Mouse (Mus musculus) midbrain, embryonic 16.5 days (tissue): Measurements from ENCODE around the gene Avil. TPM values are rescaled to one million over a fixed set of nuclear protein-coding genes. Genes with fewer than 3 reads are reported as not detected.

Experiments
- ATAC-seq: fragments of 200-750 bp; cut with Nextera tagmentation; 2 replicates; pipeline ENCODE4 v1.8.0; 2017; ENCODE audit warnings: moderate TSS enrichment
- H3K27ac ChIP-seq: fragments of 300-500 bp; sonication (generic); 2 replicates; pipeline ENCODE4 v1.5.1; 2014; ENCODE audit warnings: mild to moderate bottlenecking, low read length, mixed read lengths
- H3K27me3 ChIP-seq: fragments of 300-500 bp; sonication (generic); 2 replicates; pipeline ENCODE4 v1.6.1; 2014; ENCODE audit warnings: low read depth, low read length, mixed read lengths; ENCODE audit not compliant: control insufficient read depth, insufficient read depth
- H3K36me3 ChIP-seq: fragments of 300-500 bp; sonication (generic); 2 replicates; pipeline ENCODE4 v1.6.1; 2014; ENCODE audit warnings: mild to moderate bottlenecking, low read length, moderate library complexity, mixed read lengths; ENCODE audit not compliant: control insufficient read depth, insufficient read depth
- H3K4me1 ChIP-seq: fragments of 300-500 bp; sonication (generic); 2 replicates; pipeline ENCODE4 v1.6.1; 2014; ENCODE audit warnings: mild to moderate bottlenecking, low read length, mixed read lengths; ENCODE audit not compliant: control insufficient read depth, insufficient read depth
- H3K4me2 ChIP-seq: fragments of 300-500 bp; sonication (generic); 2 replicates; pipeline ENCODE4 v1.6.1; 2014; ENCODE audit warnings: mild to moderate bottlenecking, low read length, mixed read lengths
- H3K4me3 ChIP-seq: fragments of 300-500 bp; sonication (generic); 2 replicates; pipeline ENCODE4 v1.5.1; 2014; ENCODE audit warnings: low read depth, mild to moderate bottlenecking, low read length, moderate library complexity, mixed read lengths
- H3K9ac ChIP-seq: fragments of 300-500 bp; sonication (generic); 2 replicates; pipeline ENCODE4 v1.6.1; 2014; ENCODE audit warnings: low read depth, low read length, mixed read lengths
- H3K9me3 ChIP-seq: fragments of 300-500 bp; sonication (generic); replicated peaks from 2 replicates; pipeline ENCODE4 v1.6.1; 2014; ENCODE audit warnings: mild to moderate bottlenecking, low read length, mixed read lengths; ENCODE audit not compliant: control insufficient read depth, poor library complexity, severe bottlenecking
- WGBS: fragments of 180-500 bp; shearing (Covaris S2); extraction: QIAGEN DNeasy Blood & Tissue Kit; methylation state at CpG from one replicate; pipeline ENCODE4 v1.1.7; 2014; 5-methylcytosine and 5-hydroxymethylcytosine counted together
- polyA plus RNA-seq: library from polyadenylated mRNA; unstranded; fragments of >200 nt; fragmentation: Nextera tagmentation; extraction: Ambion mirVana; gene quantifications from 2 replicates; pipeline ENCODE4 v1.2.1, GENCODE M21; 2015

Gene Avil
- polyA plus RNA-seq, 1 experiment from 2014 or later: 2.8 TPM

- ATAC-seq: no peak
- no peak overlapping the region for H3K4me3 ChIP-seq
- H3K9me3 ChIP-seq: no peaks in the 10 kb centered on the region
- no peaks in the 10 kb centered on the region for H3K27me3 ChIP-seq
- H3K27ac ChIP-seq: no peak overlapping the region
- peaks cover 16% of the 10 kb centered on the region for H3K36me3 ChIP-seq
- no peaks in the 10 kb centered on the region for H3K4me1 ChIP-seq
- 91% methylated on average over 9 of the region's 9 CpGs for WGBS
- H3K9ac ChIP-seq: no peak overlapping the region
- no peak overlapping the region for H3K4me2 ChIP-seq
These were observed 788 bp downstream of the Avil start for GRCm38 (mm10) chr10:127001297-127001696.

GRCm38 (mm10) chr10:127002056-127002455, 1.5 kb downstream of the Avil start:
- no peak overlapping the region for H3K27ac ChIP-seq
- no peak overlapping the region for H3K4me2 ChIP-seq
- H3K9me3 ChIP-seq: no peaks in the 10 kb centered on the region
- H3K4me3 ChIP-seq: no peak overlapping the region
- H3K27me3 ChIP-seq: no peaks in the 10 kb centered on the region
- H3K9ac ChIP-seq: no peak overlapping the region
- H3K4me1 ChIP-seq: no peaks in the 10 kb centered on the region
- WGBS: 57% methylated on average over 1 of the region's 1 CpGs
- no peak for ATAC-seq
- peaks cover 16% of the 10 kb centered on the region for H3K36me3 ChIP-seq

- no peaks in the 10 kb centered on the region for H3K4me1 ChIP-seq
- H3K9ac ChIP-seq: no peak overlapping the region
- no peak for ATAC-seq
- H3K4me3 ChIP-seq: no peak overlapping the region
- H3K27me3 ChIP-seq: no peaks in the 10 kb centered on the region
- 90% methylated on average over 5 of the region's 5 CpGs for WGBS
- H3K36me3 ChIP-seq: peaks cover 10% of the 10 kb centered on the region
- H3K27ac ChIP-seq: no peak overlapping the region
- H3K4me2 ChIP-seq: no peak overlapping the region
- no peaks in the 10 kb centered on the region for H3K9me3 ChIP-seq
These were observed 2.3 kb downstream of the Avil start for GRCm38 (mm10) chr10:127002765-127003164.

- Histone ChIP-seq H3K27ac (no peak overlapping the region), H3K9ac (no peak overlapping the region), H3K9me3 (no peaks in the 10 kb centered on the region), H3K4me1 (no peaks in the 10 kb centered on the region), H3K36me3 (peaks cover 6% of the 10 kb centered on the region; the same call in 1 of the 2 replicates), H3K4me3 (no peak overlapping the region), H3K4me2 (no peak overlapping the region), H3K27me3 (no peaks in the 10 kb centered on the region)
- no peak for ATAC-seq
- 83% methylated on average over 8 of the region's 8 CpGs for WGBS
These were observed 2.8 kb downstream of the Avil start for GRCm38 (mm10) chr10:127003334-127003733.

GRCm38 (mm10) chr10:127003806-127004205, 3.3 kb downstream of the Avil start:
- WGBS: 73% methylated on average over 7 of the region's 7 CpGs
- no peak overlapping the region for H3K4me3 ChIP-seq
- H3K9ac ChIP-seq: no peak overlapping the region
- no peak overlapping the region for H3K4me2 ChIP-seq
- H3K9me3 ChIP-seq: no peaks in the 10 kb centered on the region
- peaks cover 2% of the 10 kb centered on the region; the same call in 1 of the 2 replicates for H3K36me3 ChIP-seq
- no peaks in the 10 kb centered on the region for H3K4me1 ChIP-seq
- no peak overlapping the region for H3K27ac ChIP-seq
- H3K27me3 ChIP-seq: no peaks in the 10 kb centered on the region
- no peak for ATAC-seq

- H3K27me3 ChIP-seq: no peaks in the 10 kb centered on the region
- ATAC-seq: no peak
- H3K36me3 ChIP-seq: no peaks in the 10 kb centered on the region
- no peaks in the 10 kb centered on the region for H3K4me1 ChIP-seq
- 62% methylated on average over 5 of the region's 5 CpGs for WGBS
- no peaks in the 10 kb centered on the region for H3K9me3 ChIP-seq
- H3K27ac ChIP-seq: no peak overlapping the region
- no peak overlapping the region for H3K4me2 ChIP-seq
- no peak overlapping the region for H3K9ac ChIP-seq
- H3K4me3 ChIP-seq: no peak overlapping the region
These were observed 16.0 kb downstream of the Avil start for GRCm38 (mm10) chr10:127016488-127016887.

GRCm38 (mm10) chr10:127017071-127017470, 16.6 kb downstream of the Avil start:
- H3K9me3 ChIP-seq: no peaks in the 10 kb centered on the region
- H3K4me1 ChIP-seq: no peaks in the 10 kb centered on the region
- H3K4me3 ChIP-seq: no peak overlapping the region
- ATAC-seq: no peak
- no peak overlapping the region for H3K4me2 ChIP-seq
- WGBS: 23% methylated on average over 2 of the region's 2 CpGs
- H3K27me3 ChIP-seq: no peaks in the 10 kb centered on the region
- H3K27ac ChIP-seq: no peak overlapping the region
- H3K36me3 ChIP-seq: 0 out of 2 replicates have a peak, but pooled peaks cover 4% of the 10 kb centered on the region
- no peak overlapping the region for H3K9ac ChIP-seq

GRCm38 (mm10) chr10:127018422-127018821, 17.9 kb downstream of the Avil start:
- Histone ChIP-seq H3K4me1 (no peaks in the 10 kb centered on the region), H3K27ac (no peak overlapping the region), H3K27me3 (no peaks in the 10 kb centered on the region), H3K4me2 (no peak overlapping the region), H3K9me3 (no peaks in the 10 kb centered on the region), H3K36me3 (peaks cover 9% of the 10 kb centered on the region; the same call in 1 of the 2 replicates), H3K4me3 (no peak overlapping the region), H3K9ac (no peak overlapping the region)
- WGBS: 86% methylated on average over 15 of the region's 16 CpGs
- ATAC-seq: no peak

GRCm38 (mm10) chr10:127030336-127031296, 30.1 kb downstream of the Avil start, which contains the start of gene Tsfm:
Tsfm (minus strand) TSS chr10:127030840.
- Histone ChIP-seq H3K9me3 (no peaks in the 10 kb centered on the region), H3K4me1 (peaks cover 3% of the 10 kb centered on the region), H3K27ac (peak within 1 kb of the TSS; percentile 76), H3K36me3 (peaks cover 14% of the 10 kb centered on the region), H3K9ac (peak within 1 kb of the TSS; percentile 91), H3K4me3 (peak within 1 kb of the TSS; percentile 96), H3K27me3 (no peaks in the 10 kb centered on the region), H3K4me2 (peak within 1 kb of the TSS; percentile 87)
- ATAC-seq: peak; percentile 88
- WGBS: 5% methylated on average over 56 of the region's 56 CpGs
